Mouse (Mus musculus): ENCODE results near the gene Vwa3a. TPM values are rescaled to one million over a fixed set of nuclear protein-coding genes. Genes with fewer than 3 reads are reported as not detected.

Gene Vwa3a
- polyA plus RNA-seq, 1 experiment = not detected

GRCm38 (mm10) chr7:120848831-120849512, 109.9 kb downstream of the Vwa3a start:
- Histone ChIP-seq H3K4me1 (ENCODE audit: control insufficient read depth, insufficient read depth, low read length) (peaks cover 7% of the 10 kb centered on the region), H3K27me3 (ENCODE audit: control insufficient read depth, insufficient read depth, low read length, poor library complexity, severe bottlenecking) (no peaks in the 10 kb centered on the region), H3K27ac (ENCODE audit: insufficient read depth, low read length) (no peak overlapping the region), H3K9ac (ENCODE audit: low read depth, poor library complexity, severe bottlenecking) (no peak overlapping the region), H3K9me3 (replicated peaks; ENCODE audit: control insufficient read depth, insufficient read depth, low read length, poor library complexity, severe bottlenecking) (no peaks in the 10 kb centered on the region), H3K36me3 (ENCODE audit: control insufficient read depth, insufficient read depth, low read length, poor library complexity, severe bottlenecking) (no peaks in the 10 kb centered on the region), H3K4me3 (ENCODE audit: low read depth, low read length) (no peak overlapping the region)
- TF ChIP-seq POLR2A (IDR thresholded peaks at IDR 0.05; ENCODE audit: insufficient read depth, low read length) = no peak

DNA sequence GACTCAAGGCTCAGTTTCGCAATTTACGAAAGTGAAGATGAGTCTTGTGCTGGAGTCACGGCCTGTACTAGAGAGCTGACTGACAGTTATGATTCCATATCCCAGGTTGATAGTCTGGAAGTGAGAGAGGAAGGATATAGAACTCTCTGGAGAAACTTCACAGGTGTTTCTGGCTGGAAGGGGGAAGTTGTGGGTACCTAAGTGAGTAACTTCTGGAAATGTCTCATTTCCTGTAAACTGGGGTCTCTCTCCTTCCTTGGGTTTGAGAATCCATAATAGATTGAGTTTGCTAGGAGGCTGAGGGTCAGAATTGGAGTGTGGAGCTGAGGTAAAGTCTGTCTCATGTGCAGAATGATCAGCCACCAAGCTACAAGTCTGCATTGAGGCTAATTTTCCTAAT, 111.0 kb downstream of the Vwa3a start:
- Histone ChIP-seq H3K4me1 (ENCODE audit: control insufficient read depth, insufficient read depth, low read length) (peaks cover 5% of the 10 kb centered on the region), H3K9ac (ENCODE audit: low read depth, poor library complexity, severe bottlenecking) (no peak overlapping the region), H3K27ac (ENCODE audit: insufficient read depth, low read length) (no peak overlapping the region), H3K27me3 (ENCODE audit: control insufficient read depth, insufficient read depth, low read length, poor library complexity, severe bottlenecking) (no peaks in the 10 kb centered on the region), H3K9me3 (replicated peaks; ENCODE audit: control insufficient read depth, insufficient read depth, low read length, poor library complexity, severe bottlenecking) (no peaks in the 10 kb centered on the region), H3K36me3 (ENCODE audit: control insufficient read depth, insufficient read depth, low read length, poor library complexity, severe bottlenecking) (no peaks in the 10 kb centered on the region), H3K4me3 (ENCODE audit: low read depth, low read length) (no peak overlapping the region)
- TF ChIP-seq POLR2A (IDR thresholded peaks at IDR 0.05; ENCODE audit: insufficient read depth, low read length) = no peak
- TF ChIP-seq EP300 (IDR thresholded peaks at IDR 0.05; ENCODE audit: insufficient read depth, low read depth, low read length) = no peak
- no peak for TF ChIP-seq CTCF (IDR thresholded peaks at IDR 0.05; ENCODE audit: low read depth, low read length)

Other genes with a start within 250 kb of the Vwa3a start
- gene Uqcrc2, start 104.1 kb upstream of the Vwa3a start, polyA plus RNA-seq (2011; ENCODE audit: insufficient read depth, insufficient read length, low read depth, missing spikeins) = 274 and 293 TPM in 2 replicates
- gene Pdzd9, start 69.0 kb upstream of the Vwa3a start, polyA plus RNA-seq (2011; ENCODE audit: insufficient read depth, insufficient read length, low read depth, missing spikeins) = not detected in 2 replicates
- 34.1 and 35.7 TPM in 2 replicates for gene Mosmo, start 61.7 kb upstream of the Vwa3a start, polyA plus RNA-seq (2011; ENCODE audit: insufficient read depth, insufficient read length, low read depth, missing spikeins)
- gene Gm5737, start 73.0 kb downstream of the Vwa3a start, polyA plus RNA-seq (2011; ENCODE audit: insufficient read depth, insufficient read length, low read depth, missing spikeins) = not detected in 2 replicates
- 9.3 and 11.3 TPM in 2 replicates for gene Eef2k, start 103.5 kb downstream of the Vwa3a start, polyA plus RNA-seq (2011; ENCODE audit: insufficient read depth, insufficient read length, low read depth, missing spikeins)
- 35.6 and 36.0 TPM in 2 replicates for gene Polr3e, start 178.4 kb downstream of the Vwa3a start, polyA plus RNA-seq (2011; ENCODE audit: insufficient read depth, insufficient read length, low read depth, missing spikeins)
- gene Cdr2, start 243.0 kb downstream of the Vwa3a start, polyA plus RNA-seq (2011; ENCODE audit: insufficient read depth, insufficient read length, low read depth, missing spikeins) = 23.2 and 24.6 TPM in 2 replicates
- gene Mfsd13b, start 243.2 kb downstream of the Vwa3a start, polyA plus RNA-seq (2011; ENCODE audit: insufficient read depth, insufficient read length, low read depth, missing spikeins) = 2.3 TPM in 1 of 2 replicates, not detected in the other

Measured in ES-Bruce4 (cell line).